Mouse (Mus musculus) megakaryocyte-erythroid progenitor cell, adult 5-6 weeks (primary cell): Measurements from ENCODE around the gene Crhr1. TPM values are rescaled to one million over a fixed set of nuclear protein-coding genes. Genes with fewer than 3 reads are reported as not detected.
A peak's percentile ranks its signal among the peaks of the same experiment; 100 is the strongest.
"Not testable (repeated sequence)": the region's sequence is repeated elsewhere in the genome, so short reads cannot be mapped to it uniquely, and the experiment has no call there.

ENCODE experiments used
- ATAC-seq: replicated peaks from 2 replicates; pipeline ENCODE4 v1.8.0; 2016; ENCODE audit warnings: mild to moderate bottlenecking, inconsistent platforms; ENCODE audit not compliant: severe bottlenecking, poor library complexity, low FRiP score, low TSS enrichment
- total RNA-seq, 2 experiments: library from RNA; stranded (forward) in 1 of 2; stranded (reverse) in 1 of 2; fragments of 200-1000, 215-1000 nt in 1 of 2; fragments of >200 nt in 1 of 2; fragmentation: Nextera tagmentation in 1 of 2; gene quantifications; 2 replicates each; pipeline ENCODE4 v1.2.3; 2014 to 2017

The Crhr1 gene
- total RNA-seq, 2 experiments from 2014 or later, result not detected

DNA sequence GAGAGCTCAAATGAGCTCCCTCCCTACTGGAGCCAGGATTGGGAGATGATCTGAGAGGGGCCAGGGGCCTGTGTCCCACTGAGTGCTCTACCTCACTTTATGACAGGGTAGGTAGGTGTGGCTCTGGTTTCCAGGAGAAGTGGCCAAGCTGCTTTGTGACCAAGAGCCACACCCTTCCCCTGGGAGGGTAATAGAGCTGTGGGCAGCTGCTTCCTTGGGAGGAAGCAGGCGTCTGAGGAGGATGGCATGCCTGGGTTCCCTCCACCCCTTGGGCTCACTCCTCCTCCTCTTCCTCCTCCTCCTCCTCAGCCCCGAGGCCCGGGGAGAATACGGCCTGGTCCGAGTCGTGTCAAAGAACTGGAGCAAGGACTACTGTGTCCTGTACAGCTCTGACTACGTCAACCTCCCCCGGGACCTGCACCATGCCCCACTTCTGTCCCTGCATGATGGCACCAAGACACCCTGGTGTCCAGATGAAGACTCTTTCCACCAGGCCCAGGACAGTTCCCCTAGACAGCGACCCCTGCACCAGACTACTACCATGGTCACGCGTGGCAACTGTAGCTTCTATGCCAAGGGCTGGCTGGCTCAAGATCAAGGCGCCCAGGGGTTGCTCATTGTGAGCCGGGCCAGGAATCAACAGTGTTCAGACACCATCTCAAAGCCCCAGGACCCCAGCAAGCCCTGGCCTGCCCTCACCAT is 53.6 kb downstream of the Crhr1 start, which contains the start of gene Sppl2c:
TSS of gene Sppl2c (plus strand) at position 193 of the 702 bp plus-strand sequence.
- no peak for ATAC-seq

DNA sequence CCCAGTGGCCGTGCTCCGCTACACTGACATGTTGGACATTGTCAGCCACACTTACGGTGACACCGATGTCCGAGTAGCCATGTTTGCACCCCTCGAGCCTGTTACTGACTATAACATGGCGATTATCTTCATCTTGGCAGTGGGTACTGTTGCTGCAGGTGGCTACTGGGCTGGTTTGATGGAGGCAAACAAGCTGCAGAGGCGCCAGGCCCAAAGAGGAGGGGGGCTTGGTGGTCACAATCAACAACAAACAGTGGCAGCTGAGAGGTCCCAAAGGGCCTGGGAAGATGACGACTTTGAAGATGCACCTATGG is 54.1 kb downstream of the Crhr1 start:
- no peak for ATAC-seq

DNA sequence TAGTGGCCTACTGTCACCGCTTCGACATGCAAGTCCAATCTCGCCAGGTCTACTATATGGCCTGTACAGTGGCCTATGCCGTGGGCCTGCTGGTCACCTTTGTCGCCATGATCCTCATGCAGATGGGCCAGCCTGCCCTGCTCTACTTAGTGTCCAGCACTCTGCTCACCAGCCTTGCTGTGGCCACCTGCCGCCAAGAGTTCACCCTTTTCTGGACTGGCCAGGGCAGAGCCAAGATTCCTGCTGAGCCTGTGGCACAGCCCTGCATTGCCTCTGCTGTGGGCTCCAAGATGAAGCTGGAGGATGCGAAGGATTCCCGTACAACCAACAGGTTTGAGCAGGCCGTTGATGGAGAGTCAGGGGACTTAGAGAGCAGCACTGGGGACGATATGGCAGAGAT is 55.1 kb downstream of the Crhr1 start:
- no peak for ATAC-seq

DNA sequence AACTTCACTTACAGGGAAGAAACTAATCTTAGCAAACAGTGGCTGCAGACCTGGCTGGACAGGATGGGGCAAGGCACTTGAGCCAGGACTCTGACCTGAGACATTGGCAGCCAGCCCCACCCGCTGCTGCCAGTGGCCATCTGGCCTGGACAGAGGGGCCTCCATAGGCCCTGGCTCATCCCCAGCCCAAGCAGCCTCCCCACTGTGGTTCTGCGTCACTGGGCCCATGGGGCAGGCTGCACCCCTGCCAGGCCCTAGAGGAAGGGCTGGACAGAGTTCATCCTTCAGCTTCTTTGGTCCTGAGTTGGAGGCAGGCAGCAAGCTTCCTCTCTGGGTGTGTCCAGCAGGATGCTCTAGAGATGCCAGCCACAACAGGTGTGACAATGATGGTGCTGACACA is 57.4 kb downstream of the Crhr1 start:
- no peak for ATAC-seq

DNA sequence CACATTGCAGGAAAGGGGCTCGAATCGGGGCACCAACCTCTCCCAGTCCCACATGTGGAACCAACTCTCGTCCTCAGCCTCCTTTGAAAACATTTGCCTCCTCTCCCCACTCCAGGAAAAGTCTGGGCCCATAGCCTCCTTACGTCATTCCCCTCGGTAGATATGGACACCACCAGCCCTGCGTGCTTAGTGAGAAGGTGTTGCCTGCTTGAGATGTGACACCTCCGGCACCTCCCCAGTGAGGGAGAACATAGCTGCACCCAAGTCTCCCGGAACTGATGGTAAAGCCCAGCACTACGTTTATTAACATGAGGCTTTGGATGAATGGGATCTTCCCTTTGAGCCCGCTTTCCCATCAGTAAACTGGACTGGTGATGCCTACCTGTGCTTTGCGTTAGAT is 62.7 kb downstream of the Crhr1 start:
- no peak for ATAC-seq

DNA sequence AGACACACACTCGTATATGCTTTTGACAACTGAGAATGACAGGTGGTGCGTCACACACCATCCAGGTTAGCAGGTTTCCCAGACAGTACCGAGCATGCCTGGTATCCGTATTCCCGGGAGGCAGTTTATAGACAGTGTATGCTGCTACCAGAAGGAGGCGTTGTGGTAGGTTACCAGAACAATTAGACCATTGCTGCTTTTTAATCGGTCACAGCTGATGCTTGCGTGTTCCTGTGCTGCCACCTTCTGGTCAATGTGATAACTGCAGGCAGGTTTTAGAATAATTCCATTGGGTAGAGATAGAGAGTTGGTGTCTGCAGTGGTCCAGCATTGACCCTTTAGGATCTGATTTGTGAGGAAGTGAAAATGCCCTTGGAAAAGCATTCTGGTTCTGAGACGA is 63.1 kb downstream of the Crhr1 start:
- peak; percentile 78 for ATAC-seq

DNA sequence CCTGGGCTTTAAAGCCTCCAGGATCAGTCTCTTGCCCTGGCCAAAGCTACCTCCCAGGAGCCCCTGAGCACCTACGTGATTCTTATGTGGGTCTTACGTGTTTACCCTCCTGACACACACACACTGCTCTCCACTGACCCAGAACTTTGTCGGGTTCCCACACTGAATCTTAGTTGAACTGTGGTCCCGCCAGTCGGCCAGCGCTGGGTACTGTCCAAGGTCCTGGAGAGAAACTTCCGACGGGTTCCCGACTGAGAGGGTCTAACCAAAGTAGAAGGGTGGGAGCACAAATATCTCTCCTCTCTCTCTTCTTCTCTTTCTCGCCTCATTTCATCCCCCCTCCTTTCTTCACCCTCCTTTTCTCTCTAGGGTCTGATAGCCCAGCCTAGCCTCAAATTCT is 65.2 kb downstream of the Crhr1 start:
- 0 out of 2 replicates have a peak, but pooled peaks have one; percentile 50 for ATAC-seq

DNA sequence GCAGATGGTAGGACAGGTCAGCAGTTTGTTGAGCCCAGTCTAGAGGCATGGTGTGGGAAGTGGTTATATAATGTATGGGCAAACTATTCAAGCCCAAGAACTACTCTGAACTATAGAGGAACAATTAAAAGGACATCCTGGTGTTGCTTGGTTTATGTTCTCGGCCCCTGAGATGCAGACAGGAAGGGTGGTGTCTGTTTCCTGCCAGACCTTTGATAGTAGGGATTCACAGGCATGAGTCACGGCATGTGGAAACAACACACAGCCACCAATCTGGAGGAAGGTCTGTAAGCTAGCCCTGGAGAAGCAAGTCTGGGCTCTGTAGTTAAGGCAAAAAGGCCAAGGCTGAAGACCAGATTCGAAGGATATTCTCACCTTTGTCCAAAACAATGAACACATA is 70.6 kb downstream of the Crhr1 start:
- ATAC-seq, result no peak

DNA sequence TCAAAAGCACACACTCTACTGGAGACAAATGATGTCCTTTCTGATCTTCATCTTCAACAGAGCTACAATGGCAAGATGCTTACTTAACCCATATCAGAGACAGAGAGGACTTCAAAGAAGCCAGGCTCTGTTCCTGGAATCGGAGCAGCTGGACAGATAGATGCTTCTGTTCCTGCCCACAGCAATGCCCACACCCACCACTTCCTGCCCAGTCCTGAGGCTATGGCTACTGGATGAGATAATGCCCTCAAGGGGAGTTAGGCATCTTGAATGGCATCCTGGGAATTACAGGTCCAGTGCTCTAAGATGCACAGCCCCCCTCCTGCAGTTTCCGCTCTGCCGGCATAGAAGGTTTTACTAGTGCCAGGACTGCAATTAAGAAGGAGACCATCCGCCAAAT is 73.9 kb downstream of the Crhr1 start:
- ATAC-seq, result no peak

DNA sequence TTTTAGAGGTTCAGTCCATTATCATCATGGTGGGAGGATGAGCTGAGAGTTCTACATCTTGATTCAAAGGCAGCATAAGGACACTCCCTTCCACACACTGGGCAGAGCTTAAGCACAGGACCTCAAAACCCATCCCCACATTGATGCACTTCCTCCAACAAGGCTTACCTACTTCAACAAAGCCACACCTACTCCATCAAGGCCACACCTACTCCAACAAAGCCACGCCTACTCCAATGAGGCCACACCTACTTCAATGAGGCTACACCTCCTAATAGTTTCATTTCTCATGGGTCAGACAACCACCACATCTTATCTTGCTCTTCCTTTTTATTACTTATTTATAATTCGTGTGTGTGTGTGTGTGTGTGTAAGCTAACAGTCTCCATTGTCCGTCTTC is 76.4 kb downstream of the Crhr1 start:
- no peak for ATAC-seq

DNA sequence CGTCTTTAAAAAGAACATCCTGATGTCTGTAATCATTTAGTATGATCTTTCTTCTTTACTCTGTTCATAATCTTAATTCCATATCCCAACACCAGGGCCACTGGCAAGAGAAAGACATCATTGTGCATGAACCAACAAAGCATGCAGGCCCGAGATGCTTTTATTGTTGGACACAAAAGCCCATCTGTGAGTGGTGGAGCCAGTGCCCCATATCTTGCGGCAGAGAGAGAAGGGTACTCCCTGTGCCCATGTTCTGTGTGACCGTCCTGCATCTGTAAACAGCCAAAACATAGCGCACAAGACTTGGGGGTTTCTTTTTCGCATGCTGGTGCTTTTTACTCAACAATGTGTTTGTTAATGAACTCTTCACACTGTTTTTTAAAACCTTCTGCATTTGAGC is 78.6 kb downstream of the Crhr1 start:
- no peak for ATAC-seq

DNA sequence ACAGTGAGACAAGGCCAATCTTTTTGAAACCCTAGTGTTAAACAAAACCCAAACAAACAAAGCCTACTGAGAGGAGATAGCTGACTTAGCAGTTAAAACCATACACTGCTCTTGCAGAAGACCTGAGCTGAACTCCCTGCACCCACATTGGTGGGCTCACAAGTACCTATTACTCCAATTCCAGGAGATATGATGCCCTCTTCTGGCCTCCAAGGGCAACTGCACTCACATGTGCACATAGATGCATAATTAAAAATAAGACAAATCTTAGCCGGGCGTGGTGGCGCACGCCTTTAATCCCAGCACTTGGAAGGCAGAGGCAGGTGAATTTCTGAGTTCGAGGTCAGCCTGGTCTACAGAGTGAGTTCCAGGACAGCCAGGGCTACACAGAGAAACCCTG is 81.5 kb downstream of the Crhr1 start:
- not testable (repeated sequence) for ATAC-seq

DNA sequence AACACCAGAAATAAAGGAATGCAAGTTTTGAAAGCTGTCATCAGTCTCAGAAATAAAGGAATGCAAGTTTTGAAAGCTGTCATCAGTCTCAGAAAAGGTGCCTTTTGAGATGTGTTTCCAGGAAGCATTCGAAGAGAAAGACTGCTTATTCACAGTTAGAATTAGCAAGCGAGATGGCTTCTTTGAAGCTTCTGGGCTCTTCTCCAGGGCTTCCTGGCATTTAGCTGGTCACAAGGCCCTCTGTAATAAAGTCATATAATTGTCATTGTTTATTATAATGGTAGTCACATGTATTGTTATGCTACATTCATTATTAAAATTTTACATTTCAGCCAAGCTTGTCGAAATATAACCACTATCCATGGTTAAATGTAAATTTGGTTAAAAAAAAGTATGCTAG is 85.4 kb downstream of the Crhr1 start:
- no peak for ATAC-seq

DNA sequence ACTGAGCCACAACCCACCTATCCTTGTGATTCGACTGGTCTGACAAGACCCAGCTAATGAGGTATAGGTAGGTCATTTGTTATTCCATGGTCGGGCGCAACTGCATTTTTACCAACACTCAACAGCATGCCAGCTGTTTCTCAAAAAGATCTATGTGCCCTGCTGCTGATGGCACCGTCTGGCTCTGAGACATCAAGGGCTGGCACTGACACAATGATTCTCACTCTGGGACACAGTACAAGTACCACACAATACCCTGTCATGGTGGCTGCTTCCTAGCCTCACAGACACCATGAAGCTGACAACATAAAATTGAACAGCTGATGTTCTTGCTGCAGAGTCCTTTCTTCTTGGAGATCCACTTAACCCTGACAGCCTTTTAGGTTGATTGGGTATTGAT is 87.6 kb downstream of the Crhr1 start:
- ATAC-seq, result no peak

DNA sequence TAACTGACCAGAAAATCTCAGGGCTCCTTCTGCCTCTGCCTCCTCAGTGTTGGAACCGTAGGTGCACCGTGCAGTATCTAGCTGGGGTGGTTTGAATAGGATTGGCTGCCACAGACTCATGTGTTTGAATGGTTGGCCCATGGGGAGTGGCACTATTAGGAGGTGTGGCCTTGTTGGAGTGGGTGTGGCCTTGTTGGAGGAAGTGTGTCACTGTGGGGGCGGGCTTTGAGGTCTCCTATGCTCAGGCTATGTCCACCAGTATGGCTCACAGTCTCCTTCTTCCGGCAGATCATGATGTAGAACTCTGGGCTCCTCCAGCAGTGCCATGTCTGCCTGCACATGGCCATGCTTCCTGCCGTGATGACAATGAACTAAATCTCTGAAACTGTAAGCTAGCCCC is 89.1 kb downstream of the Crhr1 start:
- no peak for ATAC-seq

DNA sequence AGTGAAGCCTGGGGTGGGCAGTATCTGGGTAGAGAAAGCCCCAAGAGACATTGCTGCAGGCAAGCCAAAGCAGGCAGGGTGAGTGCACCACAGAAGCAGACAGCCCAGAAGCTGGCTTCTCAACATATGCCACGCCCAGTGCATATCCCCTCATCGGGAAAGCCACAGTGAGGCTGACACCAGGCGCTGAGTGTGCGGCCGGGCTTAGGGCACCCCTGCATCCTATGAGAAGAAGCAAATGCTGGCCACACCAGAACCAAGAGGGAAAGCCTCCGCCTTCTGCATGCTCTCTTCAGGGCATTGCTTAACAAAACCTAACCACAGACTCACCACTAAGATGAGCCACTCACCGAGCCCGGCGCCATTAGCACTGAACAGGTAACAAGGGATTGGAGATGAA is 90.6 kb downstream of the Crhr1 start:
- no peak for ATAC-seq

Other genes with a start within 250 kb of the Crhr1 start
- gene Nsf, start 178.8 kb upstream of the Crhr1 start, total RNA-seq (2014; fragmentation: Nextera tagmentation), result 44.6 and 58.6 TPM in 2 replicates
- gene Nsf, start 178.8 kb upstream of the Crhr1 start, total RNA-seq (2017), result 39.2 and 42.7 TPM in 2 replicates
- 7.6 and 16.8 TPM in 2 replicates for gene Arf2, start 166.1 kb upstream of the Crhr1 start, total RNA-seq (2014; fragmentation: Nextera tagmentation)
- 13.9 and 27.0 TPM in 2 replicates for gene Arf2, start 166.1 kb upstream of the Crhr1 start, total RNA-seq (2017)
- not detected in 2 replicates for gene Sppl2c, start 53.5 kb downstream of the Crhr1 start, total RNA-seq (2014; fragmentation: Nextera tagmentation)
- gene Sppl2c, start 53.5 kb downstream of the Crhr1 start, total RNA-seq (2017), result not detected in 2 replicates
- 3.4 and 4.1 TPM in 2 replicates for gene Mapt, start 98.5 kb downstream of the Crhr1 start, total RNA-seq (2014; fragmentation: Nextera tagmentation)
- 0.23 TPM in 1 of 2 replicates, not detected in the other for gene Mapt, start 98.5 kb downstream of the Crhr1 start, total RNA-seq (2017)